ENCODE assay signal across 8 mouse cellular contexts in the genomic region with DNA sequence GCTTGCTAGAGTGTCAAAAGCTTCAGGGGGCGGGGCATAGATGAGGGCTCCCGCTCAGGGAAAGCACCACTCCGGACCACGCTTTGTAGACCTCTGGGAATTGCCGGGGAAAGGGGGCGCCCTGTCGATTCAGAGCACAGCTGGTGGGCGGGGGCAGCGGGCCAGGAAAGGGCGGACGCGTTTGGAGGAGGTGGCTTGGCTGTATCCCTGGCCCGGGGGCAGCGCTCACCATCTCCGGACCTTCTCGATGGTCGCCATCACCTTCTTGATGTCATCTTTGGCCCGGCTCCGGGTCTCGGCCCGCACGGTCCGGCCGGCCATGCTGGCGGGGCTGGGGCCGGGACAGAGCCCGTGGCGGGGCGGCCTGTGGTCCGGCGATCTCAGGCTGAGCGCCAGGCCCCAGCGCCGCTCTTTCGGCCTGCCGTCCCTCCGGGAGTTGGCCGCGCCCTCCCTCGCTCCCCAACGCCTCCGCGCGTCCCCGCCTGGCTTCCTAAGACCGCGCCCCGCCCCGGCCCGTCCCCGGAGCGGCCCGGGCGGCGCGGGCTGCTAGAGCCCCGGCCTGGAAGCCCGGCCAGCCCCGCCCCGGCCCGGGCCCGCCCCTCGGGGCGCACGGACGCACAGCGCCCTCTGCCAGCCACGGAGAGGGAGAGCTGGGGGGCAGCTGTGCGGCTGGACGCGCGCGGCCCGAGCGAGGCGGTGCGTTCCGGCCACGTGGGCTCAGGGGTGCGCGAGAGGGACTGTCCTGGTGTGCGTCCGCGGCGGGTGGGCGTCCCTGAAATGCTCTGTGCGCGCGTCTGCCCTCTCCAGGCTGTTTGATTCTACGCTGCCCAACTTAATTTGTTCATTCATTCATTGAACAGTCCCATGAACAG. TPM values are rescaled to one million over a fixed set of nuclear protein-coding genes. Genes with fewer than 3 reads are reported as not detected.
A peak's percentile ranks its signal among the peaks of the same experiment; 100 is the strongest.
DNase-seq lines count a peak whose midpoint lies in the region; ATAC-seq lines count a peak whose summit lies in the region.

Gene Bcl7c (minus strand): TSS at position 727 of the 872 bp plus-strand sequence.

- under 1% methylated on average over 81 of the region's 90 CpGs for WGBS in hindbrain, embryonic 13.5 days

- peak within 1 kb of the TSS; percentile 92 for H3K9ac ChIP-seq in hindbrain, embryonic 13.5 days

- H3K36me3 ChIP-seq in hindbrain, embryonic 13.5 days, result peaks cover 31% of the 10 kb centered on the region

- peak within 1 kb of the TSS; percentile 80 for H3K4me3 ChIP-seq in hindbrain, embryonic 13.5 days

- H3K27me3 ChIP-seq in hindbrain, embryonic 13.5 days, result no peaks in the 10 kb centered on the region

- no peaks in the 10 kb centered on the region for H3K9me3 ChIP-seq in hindbrain, embryonic 13.5 days

- H3K27ac ChIP-seq in hindbrain, embryonic 13.5 days, result peak within 1 kb of the TSS; percentile 95

- H3K4me1 ChIP-seq in hindbrain, embryonic 13.5 days (replicated peaks), result peaks cover 51% of the 10 kb centered on the region

- peak within 1 kb of the TSS; percentile 69 for H3K4me2 ChIP-seq in hindbrain, embryonic 13.5 days

- peak; percentile 85 for ATAC-seq in hindbrain, embryonic 13.5 days (ENCODE audit: low FRiP score)

- peak; percentile 81 for DNase-seq in WW6 (ENCODE audit: low read depth, low spot score)
- peak; percentile 88 to 92 for DNase-seq in cerebellum, postnatal 25 days
- DNase-seq in frontal cortex, postnatal 25 days (ENCODE audit: low spot score in 2 of 2), result peak; percentile 64 to 72
- DNase-seq in left cerebral cortex, adult 11 months (ENCODE audit: low spot score), result peak; percentile 80
- DNase-seq in lung, postnatal 36 days, result peak; percentile 93
- DNase-seq in retina, embryonic 14.5 days (ENCODE audit: low spot score), result peak; percentile 94
- DNase-seq in thymus, postnatal 4 days, result peak; percentile 89

RNA-seq across cellular contexts. Expression of gene Bcl7c, which starts in this region (rescaled TPM):
- 47.0 and 50.8 TPM in 2 replicates for polyA plus RNA-seq in hindbrain, embryonic 13.5 days (2015; fragmentation: Nextera tagmentation; extraction: Ambion mirVana)

Comparison
In these comparisons a context has a peak if more than half of its experiments do, and no peak if none do; other contexts are left out.
1. Peak in every context shown above with its lines: DNase-seq, ATAC-seq, H3K4me3 ChIP-seq and H3K27ac ChIP-seq.